Mouse (Mus musculus) kidney, adult 8-10 months (tissue): Measurements from ENCODE around the gene Wnt3a.

Experiments
- DNase-seq, 2 experiments: peaks; one replicate each; pipeline ENCODE4 v3.0.0; 2022

The Wnt3a gene

DNA sequence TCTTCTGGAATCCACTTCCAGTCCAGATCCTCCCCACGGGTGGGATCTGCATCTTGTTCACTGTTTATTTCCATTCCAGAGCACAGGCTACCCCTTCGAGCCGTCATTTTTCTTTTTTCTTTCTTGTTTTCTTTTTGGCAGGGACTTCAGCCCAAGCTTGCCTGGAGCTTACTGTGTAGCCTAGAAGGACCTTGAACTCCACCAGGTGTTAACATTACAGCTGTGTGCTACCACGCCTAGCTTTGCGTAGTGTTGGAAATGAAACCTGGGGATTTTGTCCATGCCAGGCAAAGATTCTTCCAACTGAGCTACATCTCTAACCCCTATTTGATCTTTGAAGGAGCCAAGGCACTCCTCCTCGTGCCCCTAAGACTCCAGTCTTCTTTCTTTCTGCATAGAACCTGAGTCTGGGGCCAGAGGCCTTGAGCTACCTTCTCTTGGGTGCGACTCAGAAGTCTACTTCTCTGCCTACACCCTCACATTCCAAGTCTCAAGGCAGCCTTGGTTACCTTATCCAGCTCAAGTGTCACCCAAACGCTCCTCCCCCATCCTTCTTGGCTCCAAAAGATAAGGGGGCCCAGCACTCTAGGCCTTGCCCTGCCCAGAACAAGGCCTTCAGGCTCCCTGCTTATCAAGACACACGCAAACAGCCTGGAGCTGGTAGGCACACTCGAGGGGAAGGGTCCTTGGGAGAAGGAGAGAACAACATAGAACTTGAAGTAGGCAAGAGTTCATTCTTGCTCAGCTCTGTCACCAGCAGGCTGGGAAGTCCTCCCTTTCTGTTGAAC, 29.7 kb downstream of the Wnt3a start:
- no peak for DNase-seq

DNA sequence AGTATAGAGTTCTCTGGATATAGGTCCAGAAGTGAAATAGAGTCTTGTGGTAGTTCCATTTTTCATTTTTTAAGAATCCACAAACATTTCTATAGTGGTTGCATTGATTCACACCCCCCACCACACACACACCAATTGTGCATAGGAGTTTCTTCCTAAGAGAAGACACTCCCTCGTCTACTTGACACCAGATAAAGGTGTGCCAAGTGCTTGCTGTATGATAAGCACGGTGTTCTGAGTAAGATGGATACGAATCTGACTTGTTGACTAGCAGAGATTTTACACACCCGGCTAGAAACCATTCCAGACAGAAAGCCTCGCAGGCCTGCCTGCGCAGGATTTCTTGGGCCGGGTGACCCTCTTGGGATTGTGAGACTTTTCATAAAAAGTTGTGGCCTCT, 30.9 kb downstream of the Wnt3a start:
- no peak for DNase-seq

DNA sequence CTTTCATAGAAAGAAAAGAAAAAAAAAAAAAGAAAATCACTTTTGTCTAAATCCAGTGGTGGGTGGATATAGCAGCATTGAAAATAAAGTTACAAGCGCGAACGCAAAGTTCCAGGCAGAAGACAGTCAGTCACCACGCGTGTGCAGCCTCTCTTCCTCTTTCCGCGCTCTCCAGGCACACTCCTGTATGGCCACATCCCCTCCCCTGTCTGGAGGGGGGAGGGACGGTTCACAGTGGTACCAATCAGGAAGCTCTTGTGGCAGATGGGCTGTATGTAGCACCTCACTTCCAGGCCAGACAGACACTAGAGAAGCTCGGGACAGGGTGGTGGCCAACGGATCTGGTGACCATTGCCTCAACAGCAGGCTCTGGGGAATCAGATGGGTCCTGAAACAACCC, 42.5 kb downstream of the Wnt3a start:
- DNase-seq = no peak

DNA sequence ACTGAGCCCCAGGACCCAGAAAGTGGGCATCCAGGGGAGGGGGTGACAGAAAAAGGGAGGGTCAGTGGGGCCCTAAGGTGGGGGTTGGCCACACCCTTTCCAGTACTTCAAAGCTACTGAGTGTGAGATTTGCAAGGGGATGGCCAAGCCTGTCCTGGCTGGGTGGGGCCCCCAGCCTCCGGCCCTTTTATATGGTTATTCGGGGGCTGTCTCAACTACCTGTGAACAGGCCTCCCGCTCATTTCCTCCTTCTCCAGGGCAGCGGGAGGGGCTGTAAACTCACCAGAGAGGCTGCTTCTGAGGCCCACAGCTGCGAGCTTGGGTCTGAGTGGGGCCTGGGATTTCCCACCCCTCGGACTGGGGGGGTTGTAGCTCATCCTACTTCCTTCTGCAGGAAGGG, 46.7 kb downstream of the Wnt3a start:
- no peak for DNase-seq

DNA sequence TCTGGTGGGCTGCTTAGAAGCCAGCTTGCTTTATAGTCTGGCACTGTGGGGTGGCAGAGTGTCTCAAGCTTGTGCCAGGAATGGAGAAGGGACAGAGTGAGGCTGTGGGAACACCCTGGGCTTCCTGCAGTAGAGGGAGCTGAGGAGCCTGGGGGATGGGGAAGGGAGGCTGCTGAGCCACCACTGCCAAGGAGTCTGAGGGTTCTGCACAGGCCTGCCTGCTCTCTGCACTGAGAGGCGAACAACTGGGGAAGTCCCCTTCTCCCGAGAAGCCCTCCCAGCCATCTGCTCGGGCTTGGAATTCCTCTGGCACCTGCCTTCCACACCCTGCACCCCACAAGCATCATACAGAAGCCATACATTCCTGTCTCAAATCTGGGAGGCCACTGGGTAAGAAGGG, 48.7 kb downstream of the Wnt3a start:
- DNase-seq = no peak

DNA sequence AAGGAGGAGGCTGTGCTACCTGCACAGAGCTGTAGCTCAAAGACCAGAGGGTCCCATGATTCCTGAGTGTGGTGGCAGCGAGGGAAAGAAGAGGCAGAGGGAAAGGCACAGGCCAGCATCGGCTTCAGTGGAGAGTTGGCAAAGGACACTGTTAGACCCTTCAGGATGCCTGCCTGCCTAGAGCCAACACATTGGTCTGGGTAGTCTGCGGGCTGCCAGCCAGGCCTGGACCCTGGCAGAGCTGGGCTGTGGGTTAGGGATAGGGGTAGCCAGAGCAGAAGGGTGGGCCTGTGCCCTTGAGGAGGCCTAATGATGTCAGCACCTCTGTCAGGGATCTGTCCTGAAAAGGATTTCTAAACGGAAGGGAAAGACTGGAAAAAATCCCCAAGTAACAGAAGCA, 50.8 kb downstream of the Wnt3a start:
- DNase-seq = no peak

DNA sequence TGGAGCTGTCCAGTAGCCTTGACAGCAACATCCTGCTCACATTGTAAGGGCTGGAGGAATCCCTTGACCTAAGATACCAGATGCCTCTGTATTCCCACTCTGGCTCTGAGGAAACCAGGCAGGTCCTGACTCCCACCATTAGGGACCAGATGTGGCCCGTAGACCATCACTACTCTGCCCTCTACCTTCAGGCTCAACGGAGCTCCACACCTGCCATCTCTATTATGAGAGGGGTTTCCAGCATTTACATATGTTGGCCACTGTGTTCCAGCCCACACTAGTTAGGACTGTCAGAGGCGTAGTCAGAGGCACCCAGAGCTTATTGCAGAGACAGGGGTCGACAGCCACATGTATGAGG, 51.1 kb downstream of the Wnt3a start:
- no peak for DNase-seq

DNA sequence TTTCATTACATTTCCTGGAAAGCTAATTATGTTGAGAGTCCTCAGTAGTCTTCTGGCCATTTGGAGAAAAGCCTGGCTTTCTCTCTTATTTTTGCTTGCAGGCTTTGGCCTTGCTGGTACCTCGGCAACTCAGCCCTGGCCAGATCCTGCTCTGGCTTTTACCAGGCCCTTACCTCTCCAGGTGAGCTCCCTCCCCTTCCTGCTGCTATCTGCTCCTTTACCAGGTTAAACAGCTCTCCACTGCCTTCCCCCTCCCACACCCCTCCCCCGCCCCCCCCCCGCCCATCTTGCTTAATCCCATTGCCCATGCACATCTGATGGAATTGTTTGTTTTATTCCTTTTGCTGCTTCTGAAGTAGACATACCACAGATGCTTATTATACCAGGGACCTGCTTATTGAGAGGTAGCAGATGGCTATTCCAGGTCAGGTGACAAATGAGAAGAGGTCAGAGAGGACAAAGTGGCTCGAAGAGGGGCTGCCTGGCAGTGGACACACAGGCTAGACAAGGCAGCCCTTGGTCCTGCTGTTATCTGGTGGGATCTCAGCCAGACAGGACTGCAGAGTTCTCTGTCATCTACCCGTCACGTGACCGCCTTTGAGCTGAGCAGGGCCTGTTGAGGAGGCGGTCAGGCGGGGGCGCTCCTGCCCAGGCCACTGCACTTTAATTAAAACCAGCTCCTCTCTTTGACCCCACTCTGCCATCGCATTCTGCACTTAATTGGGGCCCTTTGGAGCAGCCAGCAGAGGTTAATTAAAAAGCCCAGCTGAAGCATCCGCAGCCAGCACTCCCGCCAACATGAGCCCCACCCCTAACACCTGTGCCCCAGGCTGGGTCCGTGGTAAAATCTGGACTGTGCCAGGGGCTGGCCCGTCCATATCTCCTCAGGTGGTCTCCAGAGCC, 51.8 kb downstream of the Wnt3a start:
- DNase-seq = peak; percentile 64 to 75

DNA sequence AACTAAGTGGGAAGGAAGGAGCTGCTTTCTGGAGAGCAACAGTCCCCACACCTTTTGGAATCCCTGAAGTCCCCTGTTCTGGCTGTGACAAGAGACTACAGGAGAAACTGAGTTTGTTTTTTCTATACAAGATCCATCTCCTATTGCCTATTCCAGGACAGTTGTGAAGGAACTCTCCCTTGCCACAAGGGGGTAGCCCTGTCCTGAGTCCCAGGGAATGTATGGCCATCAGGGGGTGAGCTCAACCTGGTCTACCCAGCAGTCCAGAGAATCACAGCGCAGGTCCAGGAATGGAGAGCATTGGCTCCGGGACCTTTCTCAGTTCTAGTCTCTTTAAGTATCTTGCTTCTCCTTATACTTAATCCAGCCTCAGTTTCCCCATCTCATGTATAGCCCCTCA, 57.8 kb downstream of the Wnt3a start:
- no peak for DNase-seq

DNA sequence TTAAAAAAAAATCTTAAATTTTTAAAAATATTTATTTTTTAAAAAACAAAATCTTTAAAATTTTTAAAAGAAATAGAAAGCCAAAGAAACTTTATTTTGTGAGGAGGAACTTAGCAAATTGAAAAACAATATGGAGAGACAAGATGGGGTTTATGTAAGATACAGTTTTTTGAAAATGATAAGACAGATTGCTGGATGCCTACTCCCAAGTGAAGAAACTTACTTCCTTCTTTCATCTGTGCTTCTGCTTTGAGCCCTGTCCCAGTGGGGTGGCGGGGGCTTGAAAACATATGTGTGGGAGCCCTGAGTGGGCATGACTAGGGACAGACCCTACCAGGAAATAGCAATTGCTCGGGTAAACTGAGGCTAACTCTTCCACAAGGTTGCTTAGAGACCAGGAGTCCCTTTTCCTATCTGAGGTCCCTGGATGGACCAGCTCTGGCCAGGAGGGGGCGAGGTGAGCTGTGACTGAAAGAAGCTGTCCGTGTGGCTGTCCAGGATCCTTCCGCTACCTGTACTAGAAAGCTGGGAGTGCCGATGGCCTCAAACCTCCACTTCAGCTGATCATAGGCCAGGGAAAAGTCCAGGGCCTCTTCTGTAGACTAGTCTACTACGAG, 60.3 kb downstream of the Wnt3a start:
- peak; percentile 58 to 84 for DNase-seq

DNA sequence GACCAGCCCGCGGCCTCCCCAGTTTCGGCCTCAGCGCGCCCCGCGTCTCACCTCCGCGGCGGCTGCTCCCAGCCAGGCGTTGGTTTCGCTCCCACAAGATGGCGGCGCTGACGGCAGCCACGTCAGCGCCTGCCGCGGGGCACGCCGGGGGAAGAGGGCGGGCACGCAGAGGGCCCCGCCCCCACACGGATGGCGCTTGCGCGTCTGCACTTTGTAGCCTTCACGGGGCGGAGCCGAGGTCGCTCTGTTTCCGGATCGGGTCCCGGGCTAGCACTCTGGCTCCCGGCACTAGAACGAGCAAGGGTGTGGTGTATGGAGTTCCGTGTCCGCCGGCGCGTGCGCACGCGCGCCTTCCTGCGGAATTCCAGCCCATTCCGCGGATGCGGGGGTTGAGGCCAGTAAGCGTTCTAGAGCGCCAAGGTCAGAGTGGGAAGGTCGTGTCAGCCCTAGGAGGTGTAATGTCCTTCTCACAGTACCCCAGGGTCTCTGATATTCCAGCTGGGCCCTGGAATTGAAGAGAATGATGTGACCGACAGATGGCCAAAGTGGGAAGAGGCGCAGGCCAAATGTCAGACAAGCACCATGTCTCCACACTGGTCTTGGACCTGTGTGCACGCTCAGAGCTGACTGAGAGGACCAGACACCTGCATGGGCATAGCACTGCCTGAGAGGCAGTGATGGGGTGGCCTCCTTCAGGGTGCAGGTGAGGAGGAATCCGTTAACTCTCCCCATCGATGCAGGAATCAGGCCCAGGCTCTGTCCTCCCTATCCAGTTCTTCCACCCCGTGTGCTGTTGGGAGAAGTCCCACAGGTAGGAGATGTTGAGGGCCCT, 62.2 kb downstream of the Wnt3a start, which contains the start of gene Arf1:
Gene Arf1 (minus strand): TSS at position 149 of the 832 bp plus-strand sequence.
- DNase-seq = peak; percentile 95 to 97

DNA sequence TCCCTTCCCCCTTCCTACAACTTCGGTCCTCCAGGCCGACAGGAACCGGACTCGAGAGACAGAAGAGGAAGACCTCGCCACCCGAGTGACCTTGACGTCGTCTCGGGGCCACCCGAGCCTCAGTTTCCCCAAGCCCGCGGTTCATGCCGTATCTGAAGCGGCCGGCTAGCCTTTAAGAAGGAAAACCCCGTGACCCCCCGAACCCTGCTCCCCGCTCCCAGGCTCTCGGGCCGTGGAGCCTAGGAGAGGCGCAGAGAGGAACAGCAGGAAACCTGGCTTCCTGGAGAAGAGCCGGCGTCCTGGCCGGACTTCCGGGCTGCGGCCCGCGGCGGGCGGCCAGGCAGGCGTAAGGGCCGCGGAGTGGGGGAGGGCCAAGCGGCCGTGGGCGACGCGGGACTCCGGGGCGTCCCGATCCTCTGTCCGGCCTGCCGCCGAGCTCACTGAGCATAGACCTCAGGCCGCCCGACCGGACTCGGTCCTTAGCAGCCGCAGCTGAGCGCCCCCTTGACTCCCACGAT, 62.9 kb downstream of the Wnt3a start:
- DNase-seq = no peak

DNA sequence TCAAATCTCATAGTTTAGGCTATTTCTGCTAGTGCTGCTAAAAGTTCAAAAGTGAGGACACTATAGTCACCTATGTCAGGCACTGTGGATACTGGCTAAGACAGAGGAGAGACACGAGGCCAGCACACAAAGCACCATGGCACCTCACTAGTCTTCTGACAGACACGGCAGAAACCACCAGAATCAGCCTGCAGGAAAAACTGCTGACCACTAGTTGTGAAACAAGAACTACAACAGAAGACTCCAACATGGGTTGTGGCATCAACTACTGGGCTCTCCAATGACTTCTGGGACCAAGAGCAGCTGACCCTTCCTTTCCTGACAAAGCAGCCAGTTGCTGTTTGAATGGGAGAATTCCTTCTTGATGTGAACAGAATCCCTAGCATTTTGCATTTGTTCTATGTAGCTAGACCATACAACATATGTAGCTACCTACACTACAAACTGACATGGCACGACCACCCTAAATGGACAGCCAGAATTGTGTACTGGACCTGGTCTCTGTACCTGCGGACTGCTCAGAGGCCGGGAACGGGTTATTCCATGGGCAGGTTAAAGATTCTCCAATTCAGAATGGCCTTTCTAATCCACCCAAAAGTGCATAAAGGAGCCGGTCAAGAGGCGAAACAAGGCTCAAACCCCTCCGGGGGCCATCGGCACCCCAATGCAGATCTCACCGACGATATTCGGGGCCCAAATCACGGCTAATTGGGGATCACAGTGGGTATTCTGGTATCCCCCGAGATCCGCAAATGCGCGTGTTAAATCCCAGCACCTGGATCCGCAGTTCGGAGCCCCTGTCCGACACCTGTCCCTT, 63.6 kb downstream of the Wnt3a start:
- DNase-seq = peak in 1 of 2 experiments; percentile 46

DNA sequence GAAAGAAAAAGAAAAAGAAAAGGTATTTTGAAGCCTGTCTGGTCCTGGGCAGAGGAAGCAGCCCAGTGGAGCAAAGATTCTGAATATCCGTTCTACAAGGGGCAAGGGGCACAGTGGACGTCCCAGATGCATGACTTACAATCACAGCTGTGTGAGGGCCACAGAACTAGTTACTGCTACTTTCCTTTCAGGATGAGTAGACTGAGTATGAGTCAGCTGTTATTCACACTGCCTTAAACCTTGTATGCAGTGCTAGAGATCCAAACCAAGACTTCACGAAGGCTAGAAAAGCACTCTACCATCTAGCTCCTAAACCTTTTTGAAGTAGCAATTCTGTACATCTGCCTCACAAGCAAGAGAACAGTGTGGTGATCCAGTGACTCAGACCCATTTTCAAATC, 64.3 kb downstream of the Wnt3a start:
- DNase-seq = no peak

DNA sequence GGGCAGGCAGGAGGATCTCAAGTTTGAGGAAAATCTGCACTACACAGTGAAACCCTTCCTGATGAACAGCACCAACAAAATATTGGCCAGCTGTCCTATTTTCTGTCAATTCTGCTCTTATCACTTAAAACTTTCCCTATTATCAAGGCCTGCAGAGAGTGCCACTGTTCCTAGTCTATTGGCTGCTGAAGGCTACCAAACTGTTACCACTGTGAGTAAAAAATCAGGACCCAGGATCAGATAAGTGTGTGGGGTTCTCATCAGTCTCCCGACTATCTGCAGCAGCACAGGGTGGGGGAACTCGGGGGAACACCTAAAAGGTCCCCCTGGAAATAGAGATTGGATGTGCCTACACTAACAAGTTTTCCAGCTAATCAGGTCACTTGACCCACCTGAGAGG, 65.4 kb downstream of the Wnt3a start:
- no peak for DNase-seq

DNA sequence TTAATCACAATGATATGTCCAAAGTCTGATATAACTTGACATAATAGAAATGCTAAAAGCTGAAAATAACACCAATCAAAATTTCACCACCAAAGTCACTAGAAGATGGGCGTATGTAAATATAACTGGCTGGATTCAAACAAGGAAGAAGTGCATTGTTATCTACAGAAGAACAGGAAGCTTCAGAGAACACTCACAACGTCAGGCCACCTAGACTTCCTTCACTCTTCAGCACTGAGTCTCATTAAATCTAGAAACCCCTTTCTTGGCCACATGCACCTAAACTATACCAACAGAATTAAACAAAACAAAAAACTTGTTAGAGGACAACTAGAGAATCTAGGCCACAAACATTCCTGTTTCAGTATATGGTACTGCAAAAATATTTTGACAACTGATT, 66.1 kb downstream of the Wnt3a start:
- no peak for DNase-seq

DNA sequence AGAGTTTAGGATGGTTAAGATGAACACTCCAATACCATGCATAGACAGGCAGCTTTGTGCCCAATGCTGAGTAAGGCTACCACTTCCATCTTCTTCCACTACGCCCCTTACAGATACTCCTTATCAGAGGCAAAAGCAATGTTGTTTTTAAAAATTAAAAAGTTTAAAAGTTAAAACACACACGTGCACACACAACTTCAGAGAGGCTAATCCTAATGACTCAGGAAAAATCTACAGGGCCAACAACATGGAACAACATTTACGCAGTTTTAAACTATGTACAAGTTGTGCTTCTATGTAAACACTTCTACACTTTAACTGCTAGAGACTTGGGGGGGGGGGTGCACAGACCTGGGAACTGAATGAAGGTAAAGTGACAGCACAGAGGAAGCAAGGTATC, 66.5 kb downstream of the Wnt3a start:
- DNase-seq = no peak

DNA sequence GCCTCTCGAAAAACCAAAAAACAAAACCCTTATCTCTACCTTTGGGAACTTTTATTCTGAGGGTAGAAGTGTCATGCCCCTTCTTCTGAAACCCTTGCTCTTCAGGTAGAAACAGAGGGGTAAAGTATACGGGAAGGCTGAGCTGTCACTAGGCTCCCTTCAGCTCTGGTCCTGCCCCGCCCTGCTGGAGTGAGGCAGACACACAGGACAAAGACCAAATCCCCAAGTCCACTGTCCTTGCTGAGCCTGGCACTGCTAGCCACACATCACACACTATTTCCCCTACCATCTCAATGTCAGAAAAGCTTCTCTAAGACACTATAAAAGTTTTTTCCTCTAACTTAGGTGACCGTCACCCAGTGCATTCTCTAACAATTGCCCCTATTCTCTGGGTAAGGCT, 68.2 kb downstream of the Wnt3a start:
- DNase-seq = no peak

DNA sequence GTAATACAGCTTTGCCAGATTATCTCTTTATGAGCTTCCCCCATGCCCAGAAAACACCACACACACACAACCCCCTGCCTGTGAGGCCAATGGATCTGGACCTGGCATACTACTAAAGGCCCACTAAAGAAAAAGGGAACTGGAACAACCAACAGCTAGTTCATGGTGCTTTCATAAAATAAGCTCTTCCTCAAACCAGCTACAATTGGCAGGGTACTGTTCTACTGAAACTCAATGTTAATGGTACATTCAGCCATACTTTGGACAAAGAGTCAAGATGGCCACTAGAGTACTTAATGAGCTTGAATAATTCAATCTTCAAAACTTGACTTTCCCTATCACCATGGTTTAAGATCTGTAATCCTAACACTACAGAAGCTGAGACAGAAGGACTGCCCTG, 68.9 kb downstream of the Wnt3a start:
- DNase-seq = no peak

DNA sequence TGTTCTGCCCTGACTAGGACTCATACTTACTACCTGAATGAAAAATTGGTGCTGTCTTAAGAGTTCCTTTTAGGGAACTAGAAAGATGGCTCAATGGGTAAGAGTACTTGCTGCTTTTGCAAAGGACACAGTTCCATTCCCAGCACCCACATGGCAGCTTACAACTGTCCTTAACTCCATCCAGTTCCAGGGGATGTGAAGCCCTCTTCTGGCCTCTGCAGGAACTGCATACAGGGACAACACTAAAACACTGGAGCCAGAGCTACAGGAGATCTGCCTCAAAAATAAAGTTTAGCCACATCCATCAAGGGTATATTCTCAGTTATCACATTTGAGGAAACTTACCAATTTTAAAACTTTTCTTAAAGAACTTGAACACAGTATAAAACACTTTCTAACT, 71.5 kb downstream of the Wnt3a start:
- peak in 1 of 2 experiments; percentile 49 for DNase-seq

DNA sequence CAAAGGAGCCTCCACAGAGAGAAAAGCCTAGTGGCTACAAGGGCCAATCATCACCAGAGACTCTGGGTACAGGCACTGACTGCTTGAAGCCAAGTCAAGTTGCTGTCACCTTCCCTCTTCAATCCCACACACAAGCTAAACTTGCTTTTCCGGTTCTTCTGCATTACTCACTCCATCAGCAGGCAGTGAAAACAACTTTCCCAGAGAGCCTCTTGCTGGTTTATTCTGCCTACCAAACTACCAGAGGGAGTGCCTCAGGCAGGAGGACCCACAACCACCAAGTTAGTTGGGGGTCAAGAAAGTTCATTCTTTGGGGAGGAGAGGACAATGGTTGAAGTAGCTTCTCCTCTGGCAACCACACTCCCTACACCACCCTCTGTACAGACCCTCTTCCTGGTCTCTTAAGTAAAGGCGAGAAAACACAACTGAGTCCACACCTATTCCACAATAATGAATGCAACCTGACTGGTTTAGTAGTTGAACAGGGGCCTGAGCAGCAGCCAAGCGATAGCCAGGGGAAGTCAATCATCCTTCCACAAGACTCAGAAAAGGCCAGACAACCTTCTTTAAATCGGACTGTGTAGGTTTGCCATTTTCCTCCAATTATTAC, 72.1 kb downstream of the Wnt3a start:
- DNase-seq = peak; percentile 30 to 80
